Mouse (Mus musculus) myocyte (in vitro differentiated cells): ENCODE results near the gene P4htm.

Source experiments
- CEBPB ChIP-seq: IDR thresholded peaks from 2 replicates; pipeline ENCODE4 v1.6.1; 2011; ENCODE audit warnings: mild to moderate bottlenecking, moderate library complexity; ENCODE audit not compliant: poor library complexity, insufficient read depth, severe bottlenecking
- E2F4 ChIP-seq: IDR thresholded peaks from one replicate; pipeline ENCODE4 v1.6.1; 2011; ENCODE audit warnings: mild to moderate bottlenecking, control low read depth, moderate library complexity; ENCODE audit not compliant: insufficient read depth
- MAX ChIP-seq: IDR thresholded peaks from one replicate; pipeline ENCODE4 v1.6.1; 2011; ENCODE audit warnings: low read depth, mild to moderate bottlenecking, control low read depth
- MYOD1 ChIP-seq, 3 experiments: IDR thresholded peaks; one replicate each; pipeline ENCODE4 v1.6.1; 2011; ENCODE audit warnings: control low read depth in 2 of 3, low read depth in 2 of 3, mild to moderate bottlenecking in 2 of 3, moderate library complexity in 1 of 3; ENCODE audit not compliant: insufficient read length in 2 of 3, control insufficient read depth in 1 of 3
- MYOG ChIP-seq, 3 experiments: IDR thresholded peaks; one replicate each; pipeline ENCODE4 v1.6.1; 2011; ENCODE audit warnings: control low read depth in 2 of 3, low read depth in 2 of 3, mild to moderate bottlenecking in 2 of 3; ENCODE audit not compliant: insufficient read length in 2 of 3, control insufficient read depth in 1 of 3, insufficient read depth in 1 of 3
- POLR2A ChIP-seq: IDR thresholded peaks from one replicate; pipeline ENCODE4 v1.6.1; 2011; ENCODE audit warnings: low read depth, mild to moderate bottlenecking, control low read depth, moderate library complexity; ENCODE audit not compliant: insufficient read length
- POLR2AphosphoS2 ChIP-seq: IDR thresholded peaks from one replicate; pipeline ENCODE4 v1.6.1; 2011; ENCODE audit warnings: low read depth, control low read depth; ENCODE audit not compliant: insufficient read length
- REST ChIP-seq: IDR thresholded peaks from one replicate; pipeline ENCODE4 v1.6.1; 2011; ENCODE audit warnings: mild to moderate bottlenecking, control low read depth, moderate library complexity; ENCODE audit not compliant: insufficient read depth, insufficient read length
- SRF ChIP-seq: IDR thresholded peaks from one replicate; pipeline ENCODE4 v1.6.1; 2011; ENCODE audit warnings: low read depth; ENCODE audit not compliant: control insufficient read depth, insufficient read length
- TCF12 ChIP-seq: IDR thresholded peaks from one replicate; pipeline ENCODE4 v1.6.1; 2011; ENCODE audit warnings: mild to moderate bottlenecking, control low read depth; ENCODE audit not compliant: poor library complexity, insufficient read depth, severe bottlenecking
- TCF3 ChIP-seq: IDR thresholded peaks from one replicate; pipeline ENCODE4 v1.6.1; 2011; ENCODE audit warnings: low read depth, control low read depth; ENCODE audit not compliant: insufficient read length
- USF1 ChIP-seq: IDR thresholded peaks from one replicate; pipeline ENCODE4 v1.6.1; 2011; ENCODE audit warnings: low read depth, mild to moderate bottlenecking, control low read depth, moderate library complexity

GRCm38 (mm10) chr9:108577025-108577424 is 20.4 kb downstream of the P4htm start:
- TF ChIP-seq POLR2A (no peak), TCF12 (no peak), TCF3 (no peak), POLR2AphosphoS2 (no peak), USF1 (no peak), REST (no peak), MAX (no peak), SRF (no peak), MYOD1 (IDR thresholded peaks at IDR 0.05; ENCODE audit: control insufficient read depth in 1 of 3, insufficient read length in 2 of 3, low read depth in 2 of 3) (peak in 1 of 3 experiments; percentile 26), E2F4 (no peak), CEBPB (no peak), MYOG (IDR thresholded peaks at IDR 0.05; ENCODE audit: control insufficient read depth in 1 of 3, insufficient read depth in 1 of 3, insufficient read length in 2 of 3, low read depth in 2 of 3) (peak in 2 of 3 experiments; percentile 8 to 52)
